Mouse (Mus musculus) urinary bladder, postnatal 0 days (tissue): ENCODE measurements around the gene Anxa3. TPM values are rescaled to one million over a fixed set of nuclear protein-coding genes. Genes with fewer than 3 reads are reported as not detected.

Source experiments
- polyA plus RNA-seq: library from polyadenylated mRNA; unstranded; fragments of >200 nt; fragmentation: Nextera tagmentation; extraction: Ambion mirVana; gene quantifications from 2 replicates; pipeline ENCODE4 v1.2.1, GENCODE M21; 2015

Anxa3 gene
- polyA plus RNA-seq: 205 and 271 TPM in 2 replicates

GRCm38 (mm10) chr5:96792936-96793718, at the start of gene Anxa3:
TSS of gene Anxa3 (plus strand) at chr5:96793339.

Other genes with a start within 250 kb of the Anxa3 start
- gene Bmp2k, start 204.3 kb downstream of the Anxa3 start, polyA plus RNA-seq: 11.3 and 11.4 TPM in 2 replicates